Mouse (Mus musculus) olfactory bulb, adult 2 months (tissue): ENCODE data around the gene Vwa5b1. TPM values are rescaled to one million over a fixed set of nuclear protein-coding genes. Genes with fewer than 3 reads are reported as not detected.

Source experiments
- H3K27ac ChIP-seq: fragments of 200-500 bp; 2 replicates; pipeline ENCODE4 v1.5.1; 2012; ENCODE audit warnings: low read depth, low read length; ENCODE audit not compliant: insufficient read depth
- H3K4me1 ChIP-seq: fragments of 200-500 bp; 2 replicates; pipeline ENCODE4 v1.6.1; 2012; ENCODE audit warnings: low read length; ENCODE audit not compliant: control insufficient read depth, insufficient read depth
- H3K4me3 ChIP-seq: fragments of 200-500 bp; 2 replicates; pipeline ENCODE4 v1.5.1; 2012; ENCODE audit warnings: mild to moderate bottlenecking, low read depth, low read length, moderate library complexity; ENCODE audit not compliant: insufficient read depth
- CTCF ChIP-seq: fragments of 200-500 bp; IDR thresholded peaks from 2 replicates; pipeline ENCODE4 v1.5.1; 2012; ENCODE audit warnings: low read depth, mild to moderate bottlenecking, low read length, moderate library complexity; ENCODE audit not compliant: insufficient read depth
- POLR2A ChIP-seq: fragments of 200-500 bp; IDR thresholded peaks from 2 replicates; pipeline ENCODE4 v1.6.1; 2012; ENCODE audit warnings: mild to moderate bottlenecking, low read depth, low read length, moderate library complexity; ENCODE audit not compliant: insufficient read depth
- WGBS: fragments of 180-500 bp; shearing (Covaris S2); methylation state at CpG from one replicate; pipeline ENCODE4 v1.1.7; 2018; 5-methylcytosine and 5-hydroxymethylcytosine counted together
- polyA plus RNA-seq: library from polyadenylated mRNA; stranded (reverse); fragments of >200 nt; gene quantifications from 2 replicates; pipeline ENCODE4 v1.2.4, GENCODE M21; 2012; ENCODE audit warnings: low replicate concordance; ENCODE audit not compliant: missing spikeins, insufficient read depth, insufficient read length

The Vwa5b1 gene
- polyA plus RNA-seq, 1 experiment: not detected

DNA sequence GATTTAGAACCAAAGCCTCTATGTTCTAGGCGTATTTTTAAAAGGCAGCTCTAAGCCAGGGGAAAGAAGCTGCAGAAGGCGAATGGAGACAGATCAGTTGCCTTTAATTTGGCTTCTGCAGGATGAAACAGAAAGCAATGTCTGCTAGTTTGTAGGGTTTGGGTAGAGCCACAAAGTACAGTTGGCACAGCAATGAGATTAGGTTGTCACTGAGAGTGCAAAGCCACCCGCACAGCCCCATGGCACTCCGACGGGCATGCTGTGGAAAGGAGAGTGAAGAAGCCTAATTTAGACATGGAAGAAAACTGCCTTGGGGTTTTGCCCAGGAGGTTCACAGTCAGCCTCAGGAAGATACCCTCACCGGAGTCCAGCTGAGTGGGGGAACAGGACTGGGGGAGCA lies 105.7 kb downstream of the Vwa5b1 start:
- no peak overlapping the region for H3K4me3 ChIP-seq
- H3K27ac ChIP-seq: no peak overlapping the region
- WGBS: 61% methylated on average over 6 of the region's 6 CpGs
- H3K4me1 ChIP-seq: peaks cover 3% of the 10 kb centered on the region; the same call in 1 of the 2 replicates
- TF ChIP-seq POLR2A (no peak), CTCF (no peak)

DNA sequence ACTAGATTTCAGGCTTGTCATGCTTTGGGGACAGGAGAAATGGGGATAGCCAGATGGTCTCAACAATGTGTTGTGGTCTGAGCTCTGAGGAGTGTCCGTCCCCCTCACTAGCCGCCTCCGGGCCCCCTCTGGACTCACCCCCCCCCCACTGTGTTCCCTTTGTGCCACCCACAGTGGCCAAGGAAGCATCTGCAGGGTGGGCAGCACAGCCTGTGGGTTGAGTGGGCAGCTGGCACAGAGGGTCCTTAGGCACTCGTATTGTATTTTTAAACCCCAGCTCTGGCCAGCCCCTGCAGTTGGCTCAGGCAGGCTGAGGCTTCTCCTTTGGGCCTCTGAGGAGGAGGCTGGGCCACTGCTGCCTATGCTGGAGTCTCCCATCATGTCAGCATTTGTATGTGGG lies 110.0 kb downstream of the Vwa5b1 start:
- WGBS: 65% methylated on average over 4 of the region's 4 CpGs
- TF ChIP-seq CTCF (no peak), POLR2A (no peak)
- H3K4me3 ChIP-seq: no peak overlapping the region
- H3K4me1 ChIP-seq: peaks cover 24% of the 10 kb centered on the region
- H3K27ac ChIP-seq: no peak overlapping the region

DNA sequence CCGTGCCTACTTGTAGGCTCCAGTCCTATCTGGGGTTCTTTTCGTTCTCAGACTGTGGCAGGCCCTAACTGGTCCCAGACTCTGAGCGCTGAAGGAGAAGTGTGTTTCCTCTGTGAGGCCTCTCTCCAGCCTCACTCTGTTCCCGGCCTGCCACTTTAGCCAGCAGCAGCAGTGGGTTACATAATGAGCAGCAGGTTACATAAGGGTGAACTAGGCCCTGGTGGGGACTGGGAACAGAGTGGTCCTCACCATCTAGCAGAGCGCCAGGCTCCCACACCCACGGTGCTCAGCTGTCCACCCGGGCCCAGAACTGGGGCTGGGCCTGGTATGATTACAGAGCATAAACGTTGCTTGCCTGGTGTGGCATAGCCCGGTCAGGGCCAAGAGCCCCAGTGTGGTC lies 110.9 kb downstream of the Vwa5b1 start:
- Histone ChIP-seq H3K4me1 (peaks cover 21% of the 10 kb centered on the region), H3K27ac (no peak overlapping the region)
- TF ChIP-seq CTCF: no peak
- TF ChIP-seq POLR2A: no peak

GRCm38 (mm10) chr4:138523775-138524174 lies 111.9 kb downstream of the Vwa5b1 start:
- 75% methylated on average over 7 of the region's 7 CpGs for WGBS
- H3K4me1 ChIP-seq: peaks cover 24% of the 10 kb centered on the region
- H3K4me3 ChIP-seq: no peak overlapping the region
- TF ChIP-seq CTCF (no peak), POLR2A (no peak)
- no peak overlapping the region for H3K27ac ChIP-seq

More for the DNA sequence above, 110.9 kb downstream of the Vwa5b1 start:
- WGBS: 76% methylated on average over 9 of the region's 9 CpGs
- H3K4me3 ChIP-seq: no peak overlapping the region

DNA sequence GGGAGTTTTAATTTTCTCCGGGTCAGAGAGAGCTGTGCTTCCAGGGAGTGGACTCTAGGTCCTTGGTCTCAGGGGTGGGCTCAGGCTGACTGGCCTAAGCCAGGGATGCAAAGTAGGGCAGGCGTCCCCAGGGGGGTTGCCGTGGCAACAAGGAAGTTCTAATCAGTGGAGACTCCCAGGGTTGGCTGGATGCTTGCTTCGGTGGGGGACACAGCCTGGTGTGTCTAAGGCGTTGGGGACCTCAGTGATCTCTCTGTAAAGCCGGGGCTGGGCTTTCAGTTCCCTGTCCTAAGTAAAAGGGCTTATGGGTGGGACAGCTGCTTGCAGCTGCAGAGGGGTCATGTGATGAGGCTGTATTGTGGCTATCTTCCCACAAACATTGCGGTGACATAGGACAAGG lies 113.4 kb downstream of the Vwa5b1 start:
- Histone ChIP-seq H3K4me1 (peaks cover 31% of the 10 kb centered on the region), H3K4me3 (no peak overlapping the region), H3K27ac (no peak overlapping the region)
- 20% methylated on average over 7 of the region's 7 CpGs for WGBS
- TF ChIP-seq CTCF: no peak
- TF ChIP-seq POLR2A: no peak

- H3K27ac ChIP-seq: peak overlapping the region; percentile 69; the same call in 1 of the 2 replicates
- no peak overlapping the region for H3K4me3 ChIP-seq
- 21% methylated on average over 9 of the region's 9 CpGs for WGBS
- TF ChIP-seq POLR2A (no peak), CTCF (no peak)
- H3K4me1 ChIP-seq: peaks cover 36% of the 10 kb centered on the region
Observed at GRCm38 (mm10) chr4:138517153-138517789, 118.4 kb downstream of the Vwa5b1 start.

- Histone ChIP-seq H3K4me3 (no peak overlapping the region), H3K4me1 (peaks cover 32% of the 10 kb centered on the region), H3K27ac (no peak overlapping the region)
- no peak for TF ChIP-seq CTCF
- TF ChIP-seq POLR2A: no peak
- 94% methylated on average over 3 of the region's 3 CpGs for WGBS
Observed at GRCm38 (mm10) chr4:138516448-138516847, 119.2 kb downstream of the Vwa5b1 start.

Other genes starting within 250 kb of the Vwa5b1 start
- gene Fam43b, start 239.4 kb downstream of the Vwa5b1 start, polyA plus RNA-seq: not detected in 2 replicates
- gene Mul1, start 201.2 kb downstream of the Vwa5b1 start, polyA plus RNA-seq: not detected in 2 replicates
- 114 and 206 TPM in 2 replicates for gene Camk2n1, start 181.6 kb downstream of the Vwa5b1 start, polyA plus RNA-seq
- gene Pla2g2c, start 88.9 kb upstream of the Vwa5b1 start, polyA plus RNA-seq: not detected in 2 replicates
- gene Ubxn10, start 101.3 kb upstream of the Vwa5b1 start, polyA plus RNA-seq: not detected in 2 replicates
- gene Pla2g2f, start 121.7 kb upstream of the Vwa5b1 start, polyA plus RNA-seq: not detected in 2 replicates
- gene Pla2g2d, start 139.9 kb upstream of the Vwa5b1 start, polyA plus RNA-seq: not detected in 2 replicates
- gene Pla2g5, start 227.6 kb upstream of the Vwa5b1 start, polyA plus RNA-seq: not detected in 2 replicates
- not detected in 2 replicates for gene Gm13030, start 238.1 kb upstream of the Vwa5b1 start, polyA plus RNA-seq
- gene Pla2g2e, start 242.1 kb upstream of the Vwa5b1 start, polyA plus RNA-seq: not detected in 2 replicates